In the genomic region with DNA sequence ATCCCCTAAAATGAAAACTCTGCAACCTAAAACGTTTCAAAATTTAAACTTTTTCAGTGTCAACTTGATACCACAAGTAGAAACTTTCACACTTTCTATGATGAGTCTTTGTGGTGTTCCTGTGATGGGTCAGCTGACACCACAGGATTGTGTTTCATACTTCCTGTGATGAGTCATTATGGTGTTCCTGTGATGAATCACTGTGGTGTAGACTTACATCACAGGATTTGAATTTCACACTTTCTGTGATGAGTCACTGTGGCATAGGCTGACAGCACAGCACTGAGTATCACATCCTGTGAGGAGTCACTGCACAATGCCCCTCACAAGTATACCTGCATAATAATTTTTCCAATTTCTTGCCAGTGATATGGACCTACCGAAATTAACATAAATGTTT, we compare ENCODE assay signal across 24 mouse cellular contexts.
A peak's percentile ranks its signal among the peaks of the same experiment; 100 is the strongest.
DNase-seq lines count a peak whose midpoint lies in the region; ATAC-seq and TF ChIP-seq lines count a peak whose summit lies in the region.
"Had no signal": no experiment of that assay in that cellular context is flagged by ENCODE, and none has a peak within 500 bp of the region (broad histone marks: within the 10 kb centered on the region; RNA-seq: fewer than 3 reads in every experiment).

No protein-coding gene starts in this region.

- no peak for ATAC-seq in midbrain, embryonic 11.5 days (ENCODE audit: low FRiP score)
- ATAC-seq: activated CD4-positive, CD25-positive, alpha-beta regulatory T cell, adult 4 months; forebrain, embryonic 13.5 days; liver, postnatal 0 days; midbrain, embryonic 13.5 days had no signal

- no peaks in the 10 kb centered on the region for H3K27me3 ChIP-seq in MEL (ENCODE audit: control insufficient read depth in 1 of 2, insufficient read depth in 2 of 2, low read length in 2 of 2)
- H3K27me3 ChIP-seq in midbrain, embryonic 11.5 days (ENCODE audit: control insufficient read depth, insufficient read depth, low read length), result no peaks in the 10 kb centered on the region
- H3K27me3 ChIP-seq: embryonic facial prominence, embryonic 15.5 days; forebrain, embryonic 13.5 days; midbrain, embryonic 13.5 days had no signal

- no peak overlapping the region for H3K4me3 ChIP-seq in MEL (ENCODE audit: control insufficient read depth in 1 of 2, insufficient read depth in 1 of 2, low read depth in 2 of 2, low read length in 2 of 2)
- H3K4me3 ChIP-seq in midbrain, embryonic 11.5 days (ENCODE audit: low read depth, low read length), result no peak overlapping the region
- H3K4me3 ChIP-seq: embryonic facial prominence, embryonic 15.5 days; forebrain, embryonic 13.5 days; midbrain, embryonic 13.5 days had no signal

- TF ChIP-seq EP300 in MEL (IDR thresholded peaks at IDR 0.05; ENCODE audit: low read depth in 1 of 2, low read length in 2 of 2), result no peak

- TF ChIP-seq POLR2A in MEL (IDR thresholded peaks at IDR 0.05; ENCODE audit: control insufficient read depth in 1 of 2, insufficient read depth in 1 of 2, low read depth in 1 of 2, low read length in 2 of 2, poor library complexity in 1 of 2), result no peak

- no peak for TF ChIP-seq RAD21 in MEL (IDR thresholded peaks at IDR 0.05; ENCODE audit: low read depth, low read length)

- no peak overlapping the region for H3K4me2 ChIP-seq in midbrain, embryonic 11.5 days
- H3K4me2 ChIP-seq: embryonic facial prominence, embryonic 15.5 days; forebrain, embryonic 13.5 days; hindbrain, embryonic 14.5 days; midbrain, embryonic 13.5 days had no signal

- H3K9me3 ChIP-seq in MEL (replicated peaks; ENCODE audit: insufficient read depth, low read length), result no peaks in the 10 kb centered on the region
- H3K9me3 ChIP-seq in midbrain, embryonic 11.5 days (ENCODE audit: control insufficient read depth, low read length), result no peaks in the 10 kb centered on the region
- H3K9me3 ChIP-seq: embryonic facial prominence, embryonic 15.5 days; forebrain, embryonic 13.5 days; midbrain, embryonic 13.5 days had no signal

- DNase-seq in frontal cortex, adult 2 months (ENCODE audit: extremely low spot score in 1 of 2, low spot score in 1 of 2), result peak; percentile 4 to 25
- no peak for DNase-seq in frontal cortex, postnatal 10 days (ENCODE audit: low spot score in 2 of 2)
- DNase-seq in 3134 (ENCODE audit: extremely low read depth, insufficient read length, low spot score) (peak; percentile 54), MEL (ENCODE audit: low read depth, low spot score) (peak; percentile 30)
- peak; percentile 4 for DNase-seq in c-Kit-positive CD71-negative TER-119-negative erythroid progenitor cells, embryonic 14.5 days (ENCODE audit: low read depth)
- DNase-seq in adrenal gland, adult 8-10 months, result no peak
- DNase-seq in midbrain, embryonic 11.5 days (ENCODE audit: low spot score, missing footprints), result no peak
- no peak for DNase-seq in adrenal gland, adult 2 months
- DNase-seq: B cell, adult 2 months; cerebellum, postnatal 10 days; embryo, embryonic 11 days; gastrocnemius, postnatal 10 days; heart, adult 18-20 months; kidney, adult 11 months; kidney, postnatal 25 days; liver; liver, postnatal 0 days; lung, postnatal 4 days; thymus, adult 18-20 months had no signal

- WGBS in midbrain, embryonic 11.5 days, result 77% methylated on average over 2 of the region's 2 CpGs

- H3K27ac ChIP-seq in MEL (ENCODE audit: control insufficient read depth, low read depth, low read length), result no peak overlapping the region
- no peak overlapping the region for H3K27ac ChIP-seq in midbrain, embryonic 11.5 days (ENCODE audit: low read depth, low read length)
- H3K27ac ChIP-seq: embryonic facial prominence, embryonic 15.5 days; forebrain, embryonic 13.5 days; hindbrain, embryonic 14.5 days; midbrain, embryonic 13.5 days had no signal

- H3K79me2 ChIP-seq in MEL (ENCODE audit: control insufficient read depth, insufficient read depth, low read length, poor library complexity), result no peaks in the 10 kb centered on the region

- no peaks in the 10 kb centered on the region for H3K4me1 ChIP-seq in MEL (ENCODE audit: control insufficient read depth in 1 of 2, insufficient read depth in 2 of 2, low read length in 2 of 2)
- H3K4me1 ChIP-seq in midbrain, embryonic 11.5 days (ENCODE audit: control insufficient read depth, insufficient read depth, low read length), result no peaks in the 10 kb centered on the region
- H3K4me1 ChIP-seq: embryonic facial prominence, embryonic 15.5 days; forebrain, embryonic 13.5 days; midbrain, embryonic 13.5 days had no signal

- H3K9ac ChIP-seq in MEL (ENCODE audit: control insufficient read depth, low read depth, low read length, poor library complexity, severe bottlenecking), result no peak overlapping the region
- no peak overlapping the region for H3K9ac ChIP-seq in midbrain, embryonic 11.5 days (ENCODE audit: low read length)
- H3K9ac ChIP-seq: embryonic facial prominence, embryonic 15.5 days; forebrain, embryonic 13.5 days; hindbrain, embryonic 14.5 days; liver, postnatal 0 days; midbrain, embryonic 13.5 days had no signal

- no peaks in the 10 kb centered on the region for H3K36me3 ChIP-seq in MEL (ENCODE audit: control insufficient read depth in 1 of 2, insufficient read depth in 2 of 2, low read length in 2 of 2)
- H3K36me3 ChIP-seq in midbrain, embryonic 11.5 days (ENCODE audit: control insufficient read depth, insufficient read depth, low read length), result no peaks in the 10 kb centered on the region
- H3K36me3 ChIP-seq: embryonic facial prominence, embryonic 15.5 days; midbrain, embryonic 13.5 days had no signal

- TF ChIP-seq CTCF in MEL (IDR thresholded peaks at IDR 0.05 in 2 of 3, conservative IDR thresholded peaks at IDR 0.05 in 1 of 3; ENCODE audit: control insufficient read depth in 1 of 3, insufficient read depth in 1 of 3, low read depth in 2 of 3, low read length in 3 of 3, poor library complexity in 1 of 3, severe bottlenecking in 1 of 3), result no peak

TF ChIP-seq in MEL, 35 proteins besides CTCF, POLR2A, EP300 and RAD21:
- TF ChIP-seq CHD2 (IDR thresholded peaks at IDR 0.05; ENCODE audit: low read length) (no peak), TAL1 (IDR thresholded peaks at IDR 0.05; ENCODE audit: low read length) (no peak), KAT2A (conservative IDR thresholded peaks at IDR 0.05; ENCODE audit: low read depth, low read length) (no peak), MAX (IDR thresholded peaks at IDR 0.05; ENCODE audit: low read length) (no peak), USF1 (IDR thresholded peaks at IDR 0.05; ENCODE audit: low read depth, low read length) (peak; percentile 27; the same call in 1 of the 2 replicates), CHD1 (IDR thresholded peaks at IDR 0.05; ENCODE audit: low read depth, low read length) (no peak), ETS1 (IDR thresholded peaks at IDR 0.05; ENCODE audit: low read depth, low read length) (peak; percentile 61), JUND (IDR thresholded peaks at IDR 0.05; ENCODE audit: low read depth, low read length) (peak; percentile 53; the same call in 1 of the 2 replicates), UBTF (IDR thresholded peaks at IDR 0.05; ENCODE audit: borderline replicate concordance, insufficient read depth, low read depth, low read length) (no peak), MAZ (IDR thresholded peaks at IDR 0.05; ENCODE audit: low read depth, low read length) (no peak)

Comparison
In these comparisons a context has a peak if more than half of its experiments do, and no peak if none do; other contexts are left out.
1. DNase-seq: peak in frontal cortex, adult 2 months (2 of 2), 3134 (single experiment), MEL (single experiment) and c-Kit-positive CD71-negative TER-119-negative erythroid progenitor cells, embryonic 14.5 days (single experiment); none in frontal cortex, postnatal 10 days (0 of 2), adrenal gland, adult 8-10 months (single experiment), midbrain, embryonic 11.5 days (single experiment) and adrenal gland, adult 2 months (single experiment).